Comparison of ENCODE assay signal across 23 mouse cellular contexts in the genomic region with DNA sequence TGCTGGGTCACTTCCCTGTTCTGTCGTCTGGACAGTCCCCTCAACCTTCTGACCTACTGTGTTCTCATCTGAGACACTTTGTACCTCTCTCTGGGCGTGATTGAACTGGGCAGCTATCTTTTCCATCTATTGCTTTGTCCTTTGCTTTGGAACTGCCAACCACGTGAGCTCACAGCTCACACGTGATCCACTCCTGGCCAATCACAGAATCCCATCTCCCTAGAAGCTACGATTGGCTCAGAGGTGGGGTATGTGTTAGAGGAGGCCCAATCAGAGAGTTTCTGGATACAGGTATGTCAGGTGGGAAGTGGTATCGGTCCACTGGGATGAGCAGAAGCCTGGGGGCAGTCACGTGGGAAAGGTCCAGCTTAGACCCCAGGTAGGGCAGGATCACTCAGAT.
DNase-seq lines count a peak whose midpoint lies in the region; ATAC-seq and TF ChIP-seq lines count a peak whose summit lies in the region.
"Had no signal": no experiment of that assay in that cellular context is flagged by ENCODE, and none has a peak within 500 bp of the region (broad histone marks: within the 10 kb centered on the region; RNA-seq: fewer than 3 reads in every experiment).

No protein-coding gene starts in this region.

- WGBS in embryonic facial prominence, embryonic 12.5 days, result 77% methylated on average over 7 of the region's 7 CpGs
- 83% methylated on average over 7 of the region's 7 CpGs for whole genome bisulfite sequencing in embryonic facial prominence, embryonic 10.5 days
- WGBS in liver, adult 2 months, result 77% methylated on average over 7 of the region's 7 CpGs
- WGBS in liver, embryonic 11.5 days, result 77% methylated on average over 7 of the region's 7 CpGs
- WGBS in neural tube, embryonic 15.5 days, result 81% methylated on average over 7 of the region's 7 CpGs

- H3K9me3 ChIP-seq in embryonic facial prominence, embryonic 12.5 days, result no peaks in the 10 kb centered on the region
- no peaks in the 10 kb centered on the region for H3K9me3 ChIP-seq in embryonic facial prominence, embryonic 10.5 days
- no peaks in the 10 kb centered on the region for H3K9me3 ChIP-seq in liver, embryonic 11.5 days (ENCODE audit: control insufficient read depth, low read length)
- no peaks in the 10 kb centered on the region for H3K9me3 ChIP-seq in neural tube, embryonic 15.5 days (replicated peaks)
- H3K9me3 ChIP-seq: forebrain, embryonic 15.5 days had no signal

- 0 out of 2 replicates have a peak, but pooled peaks have one; percentile 28 for ATAC-seq in embryonic facial prominence, embryonic 12.5 days (ENCODE audit: insufficient number of reproducible peaks, insufficient read depth, low FRiP score, low TSS enrichment)
- no peak for ATAC-seq in liver, embryonic 11.5 days (replicated peaks; ENCODE audit: low FRiP score)
- no peak for ATAC-seq in megakaryocyte-erythroid progenitor cell, adult 5-6 weeks (replicated peaks; ENCODE audit: low FRiP score, low TSS enrichment, poor library complexity, severe bottlenecking)
- no peak for ATAC-seq in neural tube, embryonic 15.5 days (ENCODE audit: low FRiP score)
- ATAC-seq: activated CD4-positive, CD25-positive, alpha-beta regulatory T cell, adult 4 months; forebrain, embryonic 13.5 days; forebrain, embryonic 15.5 days; forebrain, postnatal 0 days; Patski had no signal

- H3K4me2 ChIP-seq in embryonic facial prominence, embryonic 12.5 days (replicated peaks), result no peak overlapping the region
- H3K4me2 ChIP-seq in liver, embryonic 11.5 days, result no peak overlapping the region
- no peak overlapping the region for H3K4me2 ChIP-seq in neural tube, embryonic 15.5 days
- H3K4me2 ChIP-seq: forebrain, embryonic 13.5 days; forebrain, embryonic 15.5 days had no signal

- no peak for TF ChIP-seq POLR2A in liver, adult 2 months (IDR thresholded peaks at IDR 0.05; ENCODE audit: extremely low read depth, insufficient read depth, low read length)

- H3K79me2 ChIP-seq in liver, adult 2 months (ENCODE audit: control insufficient read depth, insufficient read depth, low read length), result no peaks in the 10 kb centered on the region
- no peaks in the 10 kb centered on the region for H3K79me2 ChIP-seq in C2C12 (ENCODE audit: control insufficient read depth, insufficient read depth)

- H3K27me3 ChIP-seq in embryonic facial prominence, embryonic 12.5 days, result 0 out of 2 replicates have a peak, but pooled peaks cover 5% of the 10 kb centered on the region
- 0 out of 2 replicates have a peak, but pooled peaks cover 8% of the 10 kb centered on the region for H3K27me3 ChIP-seq in embryonic facial prominence, embryonic 10.5 days (replicated peaks; ENCODE audit: low read depth, poor library complexity, severe bottlenecking)
- H3K27me3 ChIP-seq in liver, adult 2 months (ENCODE audit: control insufficient read depth, insufficient read depth, low read length), result no peaks in the 10 kb centered on the region
- H3K27me3 ChIP-seq in liver, embryonic 11.5 days (replicated peaks; ENCODE audit: control insufficient read depth, insufficient read depth, low read length), result no peaks in the 10 kb centered on the region
- peaks cover 33% of the 10 kb centered on the region for H3K27me3 ChIP-seq in C2C12 (ENCODE audit: control insufficient read depth, insufficient read depth, insufficient read length)
- H3K27me3 ChIP-seq in neural tube, embryonic 15.5 days (replicated peaks), result no peaks in the 10 kb centered on the region

- no peak overlapping the region for H3K4me3 ChIP-seq in embryonic facial prominence, embryonic 12.5 days
- no peak overlapping the region for H3K4me3 ChIP-seq in embryonic facial prominence, embryonic 10.5 days
- no peak overlapping the region for H3K4me3 ChIP-seq in liver, adult 2 months (ENCODE audit: insufficient read depth, low read depth, low read length)
- H3K4me3 ChIP-seq in liver, embryonic 11.5 days (ENCODE audit: low read depth, low read length), result no peak overlapping the region
- H3K4me3 ChIP-seq in C2C12 (ENCODE audit: insufficient read depth, poor library complexity, severe bottlenecking), result no peak overlapping the region
- no peak overlapping the region for H3K4me3 ChIP-seq in neural tube, embryonic 15.5 days (replicated peaks)
- H3K4me3 ChIP-seq: forebrain, embryonic 13.5 days; forebrain, embryonic 15.5 days had no signal

- no peak for DNase-seq in embryonic facial prominence, embryonic 10.5 days (ENCODE audit: low spot score)
- peak; percentile 6 for DNase-seq in liver, adult 2 months (ENCODE audit: extremely low read depth, low read depth, low spot score)
- DNase-seq in liver, embryonic 11.5 days (ENCODE audit: low spot score), result no peak
- DNase-seq in R1 (ENCODE audit: low read depth, low spot score), result peak; percentile 70
- DNase-seq: adrenal gland, adult 8-10 months; adrenal gland, postnatal 14 days; adrenal gland, postnatal 36 days; B cell, adult 2 months; cerebellum, adult 11-12 months; cerebellum, adult 2 months; cerebellum, adult 9-10 months; cerebellum, postnatal 10 days; cerebellum, postnatal 25 days; forebrain, postnatal 0 days had no signal

- H3K9ac ChIP-seq in embryonic facial prominence, embryonic 12.5 days, result no peak overlapping the region
- H3K9ac ChIP-seq in liver, adult 2 months (ENCODE audit: low read depth, low read length), result no peak overlapping the region
- H3K9ac ChIP-seq in liver, embryonic 11.5 days (ENCODE audit: low read depth, low read length), result no peak overlapping the region
- H3K9ac ChIP-seq in neural tube, embryonic 15.5 days (replicated peaks), result no peak overlapping the region
- H3K9ac ChIP-seq: forebrain, embryonic 13.5 days; forebrain, embryonic 15.5 days; forebrain, postnatal 0 days had no signal

- TF ChIP-seq CTCF in liver, adult 2 months (IDR thresholded peaks at IDR 0.05; ENCODE audit: low read depth, low read length), result no peak
- no peak for TF ChIP-seq CTCF in C2C12 (IDR thresholded peaks at IDR 0.05; ENCODE audit: control insufficient read depth, insufficient read depth, insufficient read length)

- no peak overlapping the region for H3K27ac ChIP-seq in embryonic facial prominence, embryonic 12.5 days
- no peak overlapping the region for H3K27ac ChIP-seq in embryonic facial prominence, embryonic 10.5 days (replicated peaks)
- H3K27ac ChIP-seq in liver, adult 2 months (replicated peaks; ENCODE audit: insufficient read depth, low read depth, low read length), result no peak overlapping the region
- no peak overlapping the region for H3K27ac ChIP-seq in liver, embryonic 11.5 days (ENCODE audit: low read depth, low read length)
- H3K27ac ChIP-seq in neural tube, embryonic 15.5 days (replicated peaks), result no peak overlapping the region
- H3K27ac ChIP-seq: forebrain, embryonic 13.5 days; forebrain, embryonic 15.5 days had no signal

- no peaks in the 10 kb centered on the region for H3K4me1 ChIP-seq in embryonic facial prominence, embryonic 12.5 days
- peaks cover 12% of the 10 kb centered on the region; the same call in 1 of the 2 replicates for H3K4me1 ChIP-seq in embryonic facial prominence, embryonic 10.5 days
- H3K4me1 ChIP-seq in liver, adult 2 months (ENCODE audit: control insufficient read depth, insufficient read depth, low read length), result peaks cover 6% of the 10 kb centered on the region; the same call in 1 of the 2 replicates
- H3K4me1 ChIP-seq in liver, embryonic 11.5 days (replicated peaks; ENCODE audit: control insufficient read depth, insufficient read depth, low read length), result no peaks in the 10 kb centered on the region
- peaks cover 33% of the 10 kb centered on the region for H3K4me1 ChIP-seq in neural tube, embryonic 15.5 days

- H3ac ChIP-seq in C2C12 (ENCODE audit: control insufficient read depth, insufficient read length, low read depth), result no peak overlapping the region

- no peaks in the 10 kb centered on the region for H3K79me3 ChIP-seq in C2C12 (ENCODE audit: low read depth)

- no peaks in the 10 kb centered on the region for H3K36me3 ChIP-seq in embryonic facial prominence, embryonic 12.5 days
- H3K36me3 ChIP-seq in embryonic facial prominence, embryonic 10.5 days (replicated peaks), result no peaks in the 10 kb centered on the region
- no peaks in the 10 kb centered on the region for H3K36me3 ChIP-seq in liver, adult 2 months (ENCODE audit: control insufficient read depth, insufficient read depth, low read length)
- H3K36me3 ChIP-seq in liver, embryonic 11.5 days (ENCODE audit: control insufficient read depth, insufficient read depth, low read length), result no peaks in the 10 kb centered on the region
- H3K36me3 ChIP-seq in C2C12 (ENCODE audit: control insufficient read depth, insufficient read depth), result no peaks in the 10 kb centered on the region
- no peaks in the 10 kb centered on the region for H3K36me3 ChIP-seq in neural tube, embryonic 15.5 days
- H3K36me3 ChIP-seq: forebrain, embryonic 15.5 days; G1E had no signal

TF ChIP-seq in C2C12, 6 proteins besides CTCF, POLR2A, EP300 and RAD21:
- TF ChIP-seq USF1 (IDR thresholded peaks at IDR 0.05; ENCODE audit: low read depth), result peak; percentile 52
- TF ChIP-seq MYOD1 (IDR thresholded peaks at IDR 0.05; ENCODE audit: control insufficient read depth, insufficient read length, low read depth), result no peak

Comparison
In these comparisons a context has a peak if more than half of its experiments do, and no peak if none do; other contexts are left out.
1. DNase-seq: peak in liver, adult 2 months (single experiment) and R1 (single experiment); none in embryonic facial prominence, embryonic 10.5 days (single experiment) and liver, embryonic 11.5 days (single experiment).